Mouse (Mus musculus): Measurements from ENCODE around the gene Nsd1. TPM values are rescaled to one million over a fixed set of nuclear protein-coding genes. Genes with fewer than 3 reads are reported as not detected.

The Nsd1 gene
- polyA plus RNA-seq, 1 experiment from 2014 or later: 61.7 TPM

DNA sequence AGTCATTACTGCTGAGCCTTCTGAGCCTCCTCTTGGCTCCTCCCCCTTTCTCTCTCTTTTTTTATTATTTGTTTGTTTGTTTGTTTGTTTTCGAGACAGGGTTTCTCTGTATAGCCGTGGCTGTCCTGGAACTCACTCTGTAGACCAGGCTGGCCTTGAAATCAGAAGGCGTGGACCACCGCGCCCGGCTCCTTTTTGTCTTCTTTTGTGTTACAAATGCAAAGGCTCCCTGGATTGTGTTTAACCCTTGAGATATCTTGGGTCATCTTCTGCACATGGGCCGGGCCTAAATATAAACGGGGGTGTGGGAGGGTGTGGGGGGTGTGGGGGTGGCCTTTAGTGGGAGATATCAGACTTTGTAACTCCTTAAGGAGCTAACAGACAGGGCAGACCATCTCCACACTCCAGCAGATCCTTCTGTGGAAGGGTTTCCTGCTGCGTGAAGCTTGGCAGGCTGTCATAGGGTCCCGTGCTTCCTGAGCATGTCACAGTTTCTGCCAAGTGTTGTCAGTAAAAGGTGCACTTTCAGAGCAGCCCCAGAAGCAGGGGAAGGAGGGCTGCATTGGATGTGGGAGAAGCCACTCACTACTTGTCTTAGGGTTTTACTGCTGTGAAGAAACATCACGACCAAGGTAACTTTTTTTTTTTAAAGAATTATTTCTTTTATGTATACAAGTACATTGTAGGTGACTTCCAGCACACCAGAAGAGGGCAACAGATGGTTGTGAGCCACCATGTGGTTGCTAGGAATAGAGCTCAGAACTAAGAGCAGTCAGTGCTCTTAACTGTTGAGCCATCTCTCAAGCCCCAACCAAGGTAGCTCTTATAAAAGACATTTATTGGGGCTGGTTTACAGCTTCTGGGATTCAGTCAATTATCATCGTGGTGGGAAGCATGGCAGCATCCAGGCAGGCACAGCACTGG is 128.8 kb downstream of the Nsd1 start:
- WGBS: 61% methylated on average over 12 of the region's 12 CpGs
- Histone ChIP-seq H3K36me3 (no peaks in the 10 kb centered on the region), H3K9ac (no peak overlapping the region), H3K4me1 (no peaks in the 10 kb centered on the region), H3K4me3 (no peak overlapping the region), H3K27ac (no peak overlapping the region), H3K27me3 (no peaks in the 10 kb centered on the region), H3K4me2 (no peak overlapping the region), H3K9me3 (no peaks in the 10 kb centered on the region)
- no peak for ATAC-seq (ENCODE audit: borderline replicate concordance, extremely low read depth, low FRiP score, low TSS enrichment)

DNA sequence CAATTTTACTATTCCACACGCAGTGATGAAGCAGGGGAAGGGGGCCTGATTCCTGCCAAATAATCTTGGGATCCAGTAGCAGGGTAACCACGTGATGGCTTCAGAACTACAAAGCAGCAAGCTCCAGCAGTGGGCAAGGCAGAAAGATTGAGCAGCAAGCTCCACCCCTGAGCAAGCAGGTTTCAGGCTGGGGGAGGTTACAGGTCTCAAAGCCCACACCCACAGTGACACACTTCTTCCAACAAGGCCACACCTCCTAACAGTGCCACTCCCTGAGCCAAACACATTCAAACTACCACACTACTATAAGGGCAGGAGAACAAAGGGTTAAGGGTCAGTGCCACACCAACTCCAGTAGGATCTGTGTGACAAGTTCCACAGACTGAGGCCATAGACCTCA is 129.7 kb downstream of the Nsd1 start:
- Histone ChIP-seq H3K27ac (no peak overlapping the region), H3K27me3 (no peaks in the 10 kb centered on the region), H3K9me3 (no peaks in the 10 kb centered on the region), H3K4me3 (no peak overlapping the region), H3K4me2 (no peak overlapping the region), H3K4me1 (no peaks in the 10 kb centered on the region), H3K9ac (no peak overlapping the region), H3K36me3 (peaks cover 6% of the 10 kb centered on the region)
- WGBS: 26% methylated on average over 2 of the region's 2 CpGs
- no peak for ATAC-seq (ENCODE audit: borderline replicate concordance, extremely low read depth, low FRiP score, low TSS enrichment)

DNA sequence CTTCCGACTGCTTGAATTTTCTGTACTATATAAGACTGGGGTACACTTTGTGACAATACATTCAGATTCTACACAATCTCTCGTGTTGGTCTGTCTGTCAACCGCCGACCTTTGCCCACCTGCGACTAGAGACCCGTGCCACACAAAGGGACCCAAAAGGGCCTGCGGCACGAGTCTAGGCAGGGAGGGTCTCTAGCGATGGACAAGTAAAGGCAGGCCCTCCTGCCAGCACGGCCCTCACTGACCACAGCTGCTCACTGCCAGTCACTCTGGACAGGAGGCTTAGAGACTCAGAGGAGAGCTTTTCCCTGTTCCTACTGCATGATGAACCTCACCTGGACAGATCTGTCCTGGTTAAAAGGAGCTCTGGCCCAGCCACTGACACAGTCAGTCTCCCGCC is 132.9 kb downstream of the Nsd1 start:
- no peak overlapping the region for H3K27ac ChIP-seq
- ATAC-seq (ENCODE audit: borderline replicate concordance, extremely low read depth, low FRiP score, low TSS enrichment): no peak
- WGBS: 25% methylated on average over 11 of the region's 11 CpGs
- H3K9me3 ChIP-seq: no peaks in the 10 kb centered on the region
- H3K4me3 ChIP-seq: no peak overlapping the region
- H3K9ac ChIP-seq: no peak overlapping the region
- no peaks in the 10 kb centered on the region for H3K4me1 ChIP-seq
- peaks cover 38% of the 10 kb centered on the region for H3K36me3 ChIP-seq
- H3K27me3 ChIP-seq: no peaks in the 10 kb centered on the region
- H3K4me2 ChIP-seq: no peak overlapping the region

DNA sequence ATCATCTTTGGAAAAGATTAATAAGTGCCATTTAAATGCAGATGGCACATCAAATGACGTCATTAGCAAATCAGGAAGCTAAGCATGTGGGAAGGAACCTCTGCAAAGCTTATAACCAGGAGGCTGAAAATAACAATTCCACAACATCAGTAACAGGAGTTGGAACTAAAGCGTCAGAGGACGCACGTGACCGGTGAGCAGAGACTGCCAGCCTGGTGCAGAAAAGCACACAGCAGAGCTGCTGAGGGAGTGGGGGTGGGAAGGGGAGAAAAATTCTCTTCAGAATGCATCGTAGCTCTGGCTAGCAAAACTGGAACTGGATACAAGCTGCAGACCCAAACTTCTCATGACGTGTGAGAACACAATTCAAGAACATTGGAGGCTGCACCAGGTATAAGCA is 134.7 kb downstream of the Nsd1 start:
- Histone ChIP-seq H3K36me3 (peaks cover 54% of the 10 kb centered on the region), H3K4me2 (no peak overlapping the region), H3K9ac (no peak overlapping the region), H3K9me3 (no peaks in the 10 kb centered on the region), H3K4me3 (no peak overlapping the region), H3K27ac (no peak overlapping the region), H3K27me3 (no peaks in the 10 kb centered on the region), H3K4me1 (no peaks in the 10 kb centered on the region)
- no peak for ATAC-seq (ENCODE audit: borderline replicate concordance, extremely low read depth, low FRiP score, low TSS enrichment)
- WGBS: 81% methylated on average over 7 of the region's 7 CpGs

DNA sequence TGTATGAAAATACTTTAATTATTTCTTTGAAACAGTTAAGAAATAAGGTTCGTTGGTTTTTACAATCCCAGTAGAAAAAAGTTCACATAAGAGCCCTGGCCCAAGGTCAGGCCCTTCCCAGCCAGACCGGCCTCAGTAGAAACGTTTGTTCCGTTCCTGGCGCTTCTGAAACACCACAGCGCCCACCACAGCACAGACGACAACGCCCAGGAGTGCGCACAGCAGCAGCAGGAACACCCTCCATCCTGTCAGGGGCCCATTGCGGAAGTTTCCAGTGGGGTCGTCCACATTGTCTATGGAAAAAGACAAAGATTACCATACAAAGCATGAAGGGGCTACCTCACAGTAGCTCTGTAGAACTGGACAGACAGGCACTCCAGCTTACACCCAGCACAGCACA is 137.2 kb downstream of the Nsd1 start:
- Histone ChIP-seq H3K4me2 (no peak overlapping the region), H3K36me3 (peaks cover 76% of the 10 kb centered on the region), H3K4me1 (no peaks in the 10 kb centered on the region), H3K27ac (no peak overlapping the region), H3K27me3 (no peaks in the 10 kb centered on the region), H3K4me3 (no peak overlapping the region), H3K9ac (no peak overlapping the region), H3K9me3 (no peaks in the 10 kb centered on the region)
- no peak for ATAC-seq (ENCODE audit: borderline replicate concordance, extremely low read depth, low FRiP score, low TSS enrichment)
- 81% methylated on average over 11 of the region's 11 CpGs for WGBS

DNA sequence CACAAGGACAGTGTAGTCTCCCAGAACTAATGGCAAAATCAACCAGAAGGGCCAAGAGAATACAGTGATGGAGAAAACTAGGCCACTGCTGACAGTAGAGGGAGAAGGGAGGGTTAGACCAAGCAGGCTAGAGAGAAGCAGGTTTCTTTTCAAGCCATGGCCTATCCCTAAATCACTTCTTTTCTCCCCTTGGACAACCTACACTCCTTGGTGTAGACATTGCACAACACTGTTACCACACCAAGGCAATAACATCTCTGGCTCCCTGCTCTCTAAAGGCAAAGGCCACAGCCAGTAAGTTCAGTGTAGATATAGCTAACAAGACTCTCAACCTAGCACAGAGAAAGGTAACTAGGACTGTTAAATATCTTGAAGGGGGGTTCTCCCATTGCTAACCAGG is 151.6 kb downstream of the Nsd1 start:
- H3K9ac ChIP-seq: no peak overlapping the region; the same call in 1 of the 2 replicates
- H3K9me3 ChIP-seq: no peaks in the 10 kb centered on the region
- peak overlapping the region; percentile 92 for H3K4me3 ChIP-seq
- peaks cover 14% of the 10 kb centered on the region for H3K4me1 ChIP-seq
- H3K27ac ChIP-seq: no peak overlapping the region
- no peak for ATAC-seq (ENCODE audit: borderline replicate concordance, extremely low read depth, low FRiP score, low TSS enrichment)
- no peaks in the 10 kb centered on the region for H3K27me3 ChIP-seq
- peaks cover 18% of the 10 kb centered on the region; the same call in 1 of the 2 replicates for H3K36me3 ChIP-seq
- H3K4me2 ChIP-seq: peak overlapping the region; percentile 74

DNA sequence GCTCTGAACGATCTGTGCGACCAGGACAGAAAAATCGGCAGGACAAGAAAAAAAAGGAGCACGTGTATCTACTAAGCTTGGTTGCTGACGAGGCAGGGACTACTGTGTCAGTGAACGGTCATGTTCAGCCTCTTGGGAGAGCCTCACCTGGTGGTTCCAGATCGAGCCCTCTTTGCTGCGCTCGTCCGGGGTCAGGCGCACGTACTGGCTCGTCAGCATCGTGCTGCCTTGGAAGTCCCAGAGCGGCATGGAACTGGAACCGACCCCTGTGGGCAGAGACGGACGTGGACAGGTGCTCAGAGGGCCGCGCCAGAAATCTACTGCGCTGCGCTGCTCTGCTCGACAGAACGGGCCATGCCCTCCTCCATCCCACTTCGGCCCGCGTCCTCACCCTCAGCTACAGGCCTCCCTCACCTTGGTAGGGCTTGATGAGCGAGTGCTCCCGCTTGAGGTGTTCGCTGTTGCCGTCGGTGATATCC is 152.4 kb downstream of the Nsd1 start:
- Histone ChIP-seq H3K36me3 (peaks cover 16% of the 10 kb centered on the region; the same call in 1 of the 2 replicates), H3K27me3 (no peaks in the 10 kb centered on the region), H3K4me1 (peaks cover 14% of the 10 kb centered on the region), H3K9ac (peak overlapping the region; percentile 96), H3K4me2 (peak overlapping the region; percentile 74), H3K4me3 (peak overlapping the region; percentile 92), H3K27ac (peak overlapping the region; percentile 94), H3K9me3 (no peaks in the 10 kb centered on the region)
- ATAC-seq (ENCODE audit: borderline replicate concordance, extremely low read depth, low FRiP score, low TSS enrichment): peak; percentile 28; the same call in 1 of the 2 replicates
- under 1% methylated on average over 32 of the region's 32 CpGs for WGBS

GRCm38 (mm10) chr13:55362453-55363060 is 153.0 kb downstream of the Nsd1 start, which contains the start of gene Lman2:
Gene Lman2, minus strand, starts transcription at chr13:55362783.
- H3K9me3 ChIP-seq: no peaks in the 10 kb centered on the region
- peaks cover 11% of the 10 kb centered on the region; the same call in 1 of the 2 replicates for H3K36me3 ChIP-seq
- peak within 1 kb of the TSS; percentile 96 for H3K9ac ChIP-seq
- peak; percentile 98 for ATAC-seq (ENCODE audit: borderline replicate concordance, extremely low read depth, low FRiP score, low TSS enrichment)
- H3K4me3 ChIP-seq: peak within 1 kb of the TSS; percentile 92
- H3K27me3 ChIP-seq: no peaks in the 10 kb centered on the region
- H3K4me1 ChIP-seq: peaks cover 14% of the 10 kb centered on the region
- H3K4me2 ChIP-seq: peak within 1 kb of the TSS; percentile 74
- peak within 1 kb of the TSS; percentile 94 for H3K27ac ChIP-seq
- WGBS: 0% methylated on average over 35 of the region's 35 CpGs

Other genes starting within 250 kb of the Nsd1 start
- 1.0 and 1.2 TPM in 2 replicates for gene Hk3, start 188.4 kb upstream of the Nsd1 start, polyA plus RNA-seq (2015; fragmentation: Nextera tagmentation; extraction: Ambion mirVana)
- 23.2 and 26.3 TPM in 2 replicates for gene Uimc1, start 109.5 kb upstream of the Nsd1 start, polyA plus RNA-seq (2015; fragmentation: Nextera tagmentation; extraction: Ambion mirVana)
- 19.5 and 20.1 TPM in 2 replicates for gene Zfp346, start 104.5 kb upstream of the Nsd1 start, polyA plus RNA-seq (2015; fragmentation: Nextera tagmentation; extraction: Ambion mirVana)
- not detected in 2 replicates for gene Gm17617, start 76.2 kb upstream of the Nsd1 start, polyA plus RNA-seq (2015; fragmentation: Nextera tagmentation; extraction: Ambion mirVana)
- 19.9 and 20.2 TPM in 2 replicates for gene Fgfr4, start 57.1 kb upstream of the Nsd1 start, polyA plus RNA-seq (2015; fragmentation: Nextera tagmentation; extraction: Ambion mirVana)
- gene Prelid1, start 110.7 kb downstream of the Nsd1 start, polyA plus RNA-seq (2015; fragmentation: Nextera tagmentation; extraction: Ambion mirVana): 489 and 499 TPM in 2 replicates
- gene Rab24, start 112.2 kb downstream of the Nsd1 start, polyA plus RNA-seq (2015; fragmentation: Nextera tagmentation; extraction: Ambion mirVana): 83.7 and 87.6 TPM in 2 replicates
- 47.2 and 47.5 TPM in 2 replicates for gene Mxd3, start 120.0 kb downstream of the Nsd1 start, polyA plus RNA-seq (2015; fragmentation: Nextera tagmentation; extraction: Ambion mirVana)
- 111 and 112 TPM in 2 replicates for gene Lman2, start 153.0 kb downstream of the Nsd1 start, polyA plus RNA-seq (2015; fragmentation: Nextera tagmentation; extraction: Ambion mirVana)
- 1.2 and 1.3 TPM in 2 replicates for gene Rgs14, start 159.9 kb downstream of the Nsd1 start, polyA plus RNA-seq (2015; fragmentation: Nextera tagmentation; extraction: Ambion mirVana)
- 0.17 TPM in 1 of 2 replicates, not detected in the other for gene Slc34a1, start 188.4 kb downstream of the Nsd1 start, polyA plus RNA-seq (2015; fragmentation: Nextera tagmentation; extraction: Ambion mirVana)
- gene Pfn3, start 205.4 kb downstream of the Nsd1 start, polyA plus RNA-seq (2015; fragmentation: Nextera tagmentation; extraction: Ambion mirVana): not detected in 2 replicates
- 0.10 and 0.65 TPM in 2 replicates for gene F12, start 217.0 kb downstream of the Nsd1 start, polyA plus RNA-seq (2015; fragmentation: Nextera tagmentation; extraction: Ambion mirVana)
- 45.1 and 45.7 TPM in 2 replicates for gene Grk6, start 235.3 kb downstream of the Nsd1 start, polyA plus RNA-seq (2015; fragmentation: Nextera tagmentation; extraction: Ambion mirVana)